Mouse (Mus musculus) layer of hippocampus, adult 2 months (tissue): ENCODE data around the gene P2ry6. TPM values are rescaled to one million over a fixed set of nuclear protein-coding genes. Genes with fewer than 3 reads are reported as not detected.

Source experiments
- DNase-seq, 2 experiments: peaks; one replicate each; pipeline ENCODE4 v3.0.0; 2022; ENCODE audit warnings: low spot score in 2 of 2
- H3K27ac ChIP-seq: fragments of 200-600 bp; 2 replicates; pipeline ENCODE4 v1.8.1; 2022
- H3K4me3 ChIP-seq: fragments of 200-600 bp; 2 replicates; pipeline ENCODE4 v1.8.1; 2022; ENCODE audit warnings: mild to moderate bottlenecking
- CTCF ChIP-seq: fragments of 200-600 bp; conservative IDR thresholded peaks from 2 replicates; pipeline ENCODE4 v1.8.1; 2022; ENCODE audit warnings: antibody characterized with exemption, mild to moderate bottlenecking, moderate library complexity
- total RNA-seq, 2 experiments: library from RNA; stranded (reverse); gene quantifications; 2 replicates each; pipeline ENCODE4 v1.2.3; 2021

Gene P2ry6
- total RNA-seq, 2 experiments from 2014 or later, result 3.0 to 3.6 TPM

DNA sequence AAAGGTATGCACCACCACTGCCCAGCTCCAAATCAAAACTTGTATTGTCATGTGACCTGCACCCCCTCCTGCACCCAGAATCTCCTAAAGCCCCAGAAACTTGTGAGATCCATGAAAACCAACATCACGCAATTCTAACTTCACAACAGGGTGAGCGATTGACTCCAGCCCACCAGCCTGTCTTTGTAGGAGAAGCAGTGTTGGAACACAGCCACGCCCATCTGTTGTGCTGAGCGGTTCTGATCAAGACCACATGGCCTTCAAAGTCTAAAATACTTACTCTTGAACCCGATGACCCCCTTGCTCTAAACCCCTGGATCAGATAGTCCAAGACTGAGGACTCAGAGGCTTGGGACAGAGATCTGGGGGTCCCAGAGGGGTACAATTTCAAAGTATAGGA, 25.2 kb upstream of the P2ry6 start:
- no peak for DNase-seq
- H3K27ac ChIP-seq, result no peak overlapping the region
- TF ChIP-seq CTCF, result no peak
- H3K4me3 ChIP-seq, result no peak overlapping the region

DNA sequence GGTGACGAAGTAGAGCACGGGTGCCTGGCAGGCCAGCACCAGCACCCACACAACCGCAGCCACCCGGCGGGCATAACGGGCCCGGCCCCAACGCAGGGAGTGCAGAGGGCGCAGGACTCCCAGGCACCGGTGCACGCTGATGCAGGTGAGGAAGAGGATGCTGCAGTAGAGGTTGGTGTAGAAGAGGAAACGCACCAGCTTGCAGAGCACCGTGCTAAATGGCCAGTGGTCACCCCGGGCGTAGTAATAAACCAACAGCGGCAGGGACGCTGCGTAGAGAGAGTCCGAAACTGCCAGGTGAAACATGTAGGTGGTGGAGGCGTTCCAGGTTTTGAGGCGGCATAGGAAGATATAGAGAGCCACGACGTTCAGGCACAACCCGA, 24.1 kb upstream of the P2ry6 start:
- no peak overlapping the region for H3K27ac ChIP-seq
- H3K4me3 ChIP-seq, result no peak overlapping the region
- no peak for TF ChIP-seq CTCF
- no peak for DNase-seq

DNA sequence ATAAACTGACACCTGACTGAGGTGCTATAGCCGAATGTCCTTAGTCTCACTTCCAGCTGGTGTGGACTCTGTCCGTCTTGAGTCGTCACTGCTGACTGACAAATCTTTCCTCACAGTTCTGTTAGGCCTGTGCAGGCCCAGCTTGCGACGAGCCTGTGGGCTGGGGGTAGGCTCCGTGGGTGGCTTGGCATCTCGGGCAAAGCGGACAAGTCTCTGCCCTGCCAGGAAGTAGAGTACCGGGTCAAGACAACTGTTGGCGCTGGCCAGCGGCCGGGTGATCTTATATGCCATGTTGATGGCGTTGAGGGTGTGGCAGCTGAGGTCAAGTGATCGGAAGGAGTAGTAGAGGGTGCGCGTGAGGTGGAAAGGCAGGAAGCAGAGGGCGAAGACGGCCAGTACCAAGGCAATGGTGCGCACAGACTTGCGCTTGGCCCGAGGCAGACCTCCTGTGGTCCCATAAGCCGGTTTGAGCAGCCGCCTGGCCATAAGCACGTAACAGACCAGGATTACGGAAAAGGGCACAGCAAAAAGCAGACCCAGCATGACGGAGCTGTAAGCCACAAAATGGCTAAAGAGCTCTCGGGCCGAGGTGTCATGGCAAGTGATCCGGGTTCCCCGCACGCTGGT, 23.6 kb upstream of the P2ry6 start:
- no peak overlapping the region for H3K4me3 ChIP-seq
- no peak overlapping the region for H3K27ac ChIP-seq
- TF ChIP-seq CTCF, result no peak
- no peak for DNase-seq

DNA sequence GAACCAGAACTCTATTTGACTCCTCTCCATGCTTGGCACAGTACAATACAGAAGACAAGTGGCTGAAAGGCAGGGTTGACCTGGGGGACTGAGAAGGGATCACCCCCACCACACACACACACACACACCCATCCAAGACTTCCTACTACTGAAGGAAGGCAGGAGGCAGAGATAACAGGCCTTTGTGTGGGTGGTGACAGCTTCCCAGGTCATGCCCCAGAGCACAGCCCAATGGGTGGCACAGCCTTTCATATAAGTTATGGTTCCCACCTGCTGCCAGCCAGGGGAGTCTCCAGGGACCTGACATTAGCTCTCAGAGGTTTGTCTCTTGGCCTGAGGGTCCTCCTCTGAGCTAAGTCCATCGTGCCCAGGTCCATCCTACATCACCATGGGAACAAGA, 22.8 kb upstream of the P2ry6 start:
- Histone ChIP-seq H3K27ac (no peak overlapping the region), H3K4me3 (no peak overlapping the region)
- TF ChIP-seq CTCF, result no peak
- DNase-seq, result no peak

DNA sequence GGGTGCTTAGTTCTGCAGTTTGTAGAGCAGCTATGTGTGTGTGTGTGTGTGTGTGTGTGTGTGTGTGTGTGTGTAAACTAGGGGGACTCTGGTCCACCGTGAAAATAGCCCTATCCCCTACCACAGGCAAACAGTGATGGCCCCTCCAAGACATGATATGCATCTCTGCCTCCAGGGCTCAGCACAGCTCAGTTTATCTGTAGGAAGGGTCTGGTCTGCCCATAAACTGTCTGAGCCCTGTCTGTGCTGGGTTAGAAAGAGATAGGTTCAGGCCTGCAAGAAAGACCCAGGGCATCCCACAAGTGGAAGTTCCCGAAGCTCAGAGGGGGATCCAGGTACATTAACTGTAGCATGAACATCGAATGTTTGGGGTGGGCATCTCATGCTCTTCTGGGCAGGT, 21.5 kb upstream of the P2ry6 start:
- no peak for DNase-seq
- Histone ChIP-seq H3K4me3 (no peak overlapping the region), H3K27ac (no peak overlapping the region)
- no peak for TF ChIP-seq CTCF

DNA sequence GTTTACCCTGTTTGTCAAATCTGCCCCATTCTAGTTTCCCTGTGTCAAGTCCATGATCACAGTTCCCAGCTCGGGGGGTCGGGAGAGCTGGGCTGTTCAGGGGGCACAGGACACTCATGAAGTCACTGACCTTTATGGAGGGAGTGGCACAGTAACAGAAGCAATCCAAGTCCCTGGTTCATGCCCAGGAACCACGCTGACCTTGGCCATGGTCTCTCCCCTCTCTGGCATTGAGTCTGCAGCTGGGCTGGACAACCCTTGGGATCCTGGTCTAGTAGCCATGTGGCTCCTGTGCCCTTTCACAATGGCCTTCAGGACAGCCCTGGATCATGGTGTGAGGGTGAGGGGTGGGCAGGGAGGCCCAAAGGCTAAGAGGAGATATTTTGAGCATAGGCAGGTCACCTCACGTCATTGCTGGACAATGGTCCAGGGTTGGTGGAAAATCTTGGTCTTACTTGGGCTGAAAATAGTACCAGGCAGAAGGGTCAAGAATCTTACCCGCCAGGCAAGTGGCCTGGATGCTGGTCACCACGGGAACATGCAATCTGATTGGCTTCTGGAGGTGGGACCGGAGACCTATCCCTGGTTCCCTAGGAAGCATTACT, 20.9 kb upstream of the P2ry6 start:
- Histone ChIP-seq H3K27ac (no peak overlapping the region), H3K4me3 (no peak overlapping the region)
- no peak for DNase-seq
- TF ChIP-seq CTCF, result no peak

DNA sequence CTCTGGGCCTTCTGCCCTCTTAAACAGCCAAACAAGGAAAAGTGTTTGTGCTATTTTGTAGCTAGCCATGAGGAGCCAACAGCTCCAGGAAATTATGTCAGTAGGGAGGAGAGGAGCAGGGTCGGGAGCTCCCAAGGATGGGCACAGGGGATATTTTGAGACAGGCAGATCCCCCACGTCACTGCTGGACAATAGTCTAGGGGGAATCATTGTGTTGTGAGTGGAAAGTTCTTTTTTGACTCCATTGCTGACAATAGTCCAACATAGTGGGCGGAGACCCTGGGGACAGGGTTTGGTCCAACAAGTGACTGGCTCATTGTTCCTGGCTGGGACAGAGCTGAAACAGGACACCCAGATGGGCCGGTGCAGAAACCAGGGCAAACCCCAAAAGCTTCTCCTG, 18.7 kb upstream of the P2ry6 start:
- TF ChIP-seq CTCF, result no peak
- H3K27ac ChIP-seq, result no peak overlapping the region
- H3K4me3 ChIP-seq, result no peak overlapping the region
- DNase-seq, result no peak

DNA sequence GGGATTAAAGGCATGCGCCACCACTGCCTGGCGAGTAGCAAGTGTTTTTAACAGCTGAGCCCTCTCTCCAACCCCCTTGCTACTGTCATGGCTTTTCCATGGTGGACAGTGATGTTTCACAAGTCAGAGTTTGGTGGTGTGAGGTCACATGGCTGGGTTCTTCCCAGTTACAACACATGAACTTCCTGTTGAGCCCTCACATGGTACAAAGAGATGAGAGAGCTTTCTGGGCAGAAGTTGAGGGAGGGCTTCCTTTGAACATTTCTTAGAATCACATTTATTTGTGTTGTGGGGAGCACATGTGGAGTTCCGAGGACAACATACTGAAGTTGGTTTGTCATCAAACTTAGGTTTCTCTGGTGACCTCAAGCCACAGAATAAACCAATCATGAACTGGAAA, 17.5 kb upstream of the P2ry6 start:
- Histone ChIP-seq H3K4me3 (no peak overlapping the region), H3K27ac (no peak overlapping the region)
- no peak for DNase-seq
- no peak for TF ChIP-seq CTCF

DNA sequence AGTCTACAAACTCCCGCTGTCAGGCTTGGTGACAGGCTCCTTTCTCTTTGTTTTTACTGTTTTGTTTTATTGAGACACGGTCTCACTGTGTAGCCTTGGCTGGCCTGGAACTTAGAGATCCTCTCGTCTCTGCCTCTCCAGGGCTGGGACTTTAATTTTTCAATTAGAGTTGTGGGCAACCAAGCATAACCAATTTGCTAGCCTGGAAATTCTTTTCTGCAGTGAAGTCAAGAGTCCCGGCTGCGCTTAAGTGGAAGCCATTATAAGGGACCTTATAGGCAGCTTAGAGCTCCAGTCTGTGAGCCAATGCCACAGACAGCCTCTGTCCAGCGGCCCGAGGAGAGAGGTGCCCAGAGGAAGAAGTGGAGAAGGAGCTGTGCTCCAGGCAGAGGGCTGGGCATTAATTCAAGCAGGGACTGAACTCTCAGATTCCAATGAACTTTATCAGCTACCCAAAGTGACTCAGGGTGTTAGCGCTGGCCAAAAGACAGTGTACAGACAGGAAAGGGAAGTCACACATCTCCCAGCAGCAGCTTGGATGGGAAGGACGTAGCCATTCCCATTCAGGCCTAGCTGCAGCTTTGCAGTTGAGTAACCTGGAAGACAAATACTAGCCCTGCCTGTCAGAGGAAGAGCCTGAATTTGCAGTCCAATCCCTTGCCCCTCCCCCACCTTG, 16.3 kb upstream of the P2ry6 start:
- no peak for DNase-seq
- no peak for TF ChIP-seq CTCF
- H3K4me3 ChIP-seq, result no peak overlapping the region
- H3K27ac ChIP-seq, result no peak overlapping the region

DNA sequence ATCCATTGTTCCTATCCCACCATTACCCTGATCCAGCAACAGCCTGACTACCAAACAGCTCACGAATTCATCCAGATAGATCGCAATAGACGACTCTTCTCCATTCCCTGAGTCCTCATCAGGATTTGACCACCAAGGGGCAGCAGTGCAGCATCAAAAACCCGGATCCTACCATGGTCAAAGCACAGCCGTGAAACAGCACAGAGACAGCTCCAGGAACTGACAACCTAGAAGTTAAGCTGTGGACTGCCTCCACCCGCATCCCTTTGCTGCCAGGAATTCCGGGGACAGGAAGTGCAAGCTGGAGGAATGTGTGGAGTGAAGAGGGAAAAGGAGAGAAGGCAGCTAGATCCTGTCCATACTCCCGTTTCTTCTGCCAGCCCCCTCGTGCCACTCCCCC, 13.6 kb upstream of the P2ry6 start:
- peak; percentile 77 to 80 for DNase-seq
- Histone ChIP-seq H3K27ac (no peak overlapping the region), H3K4me3 (no peak overlapping the region)
- peak; percentile 83 for TF ChIP-seq CTCF

DNA sequence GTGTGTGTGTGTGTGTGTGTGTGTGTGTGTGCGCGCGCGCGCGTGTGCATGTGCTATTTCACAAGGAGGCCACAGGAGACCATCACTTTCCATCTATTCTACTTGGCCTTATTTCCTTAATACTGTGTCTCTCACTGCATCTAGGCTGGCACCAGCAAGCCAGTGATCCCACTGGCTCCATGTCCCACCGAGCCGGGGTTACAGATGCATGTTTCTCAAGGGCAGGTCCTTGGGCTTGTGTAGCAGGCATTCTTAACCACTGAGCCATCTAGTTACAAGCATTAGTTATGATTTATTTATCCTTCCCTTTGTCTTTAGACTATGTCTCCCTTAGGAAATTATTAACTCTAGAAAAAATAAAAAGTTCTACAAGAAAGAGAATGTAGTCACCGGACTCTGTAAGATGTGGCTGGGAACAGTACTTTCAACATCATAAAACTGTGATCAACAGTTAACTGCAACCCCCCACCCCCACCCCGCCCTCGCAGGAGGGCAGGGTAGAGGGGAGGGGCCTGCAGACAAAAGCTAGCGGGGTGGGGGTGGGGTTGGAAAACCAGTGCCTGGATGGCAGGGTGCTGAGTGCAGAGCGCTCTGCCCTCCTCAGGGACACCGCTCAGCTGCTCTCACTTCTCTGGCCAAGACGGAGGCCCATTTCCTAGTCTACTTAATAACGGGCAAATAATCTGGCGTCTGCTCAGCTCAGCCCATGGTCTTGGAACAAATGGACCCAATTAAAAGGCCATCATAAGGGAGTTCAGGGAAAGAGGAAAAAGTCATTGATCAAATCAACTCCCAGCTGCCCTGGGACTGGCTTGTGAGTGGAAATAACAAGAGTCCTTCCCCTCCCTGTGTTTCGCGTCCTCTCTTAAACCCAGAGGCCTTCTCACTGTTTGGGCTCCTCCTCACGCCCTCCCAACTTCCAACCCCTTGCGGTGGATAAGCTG, 10.3 kb upstream of the P2ry6 start:
- H3K4me3 ChIP-seq, result no peak overlapping the region
- no peak for DNase-seq
- TF ChIP-seq CTCF, result no peak
- no peak overlapping the region for H3K27ac ChIP-seq

DNA sequence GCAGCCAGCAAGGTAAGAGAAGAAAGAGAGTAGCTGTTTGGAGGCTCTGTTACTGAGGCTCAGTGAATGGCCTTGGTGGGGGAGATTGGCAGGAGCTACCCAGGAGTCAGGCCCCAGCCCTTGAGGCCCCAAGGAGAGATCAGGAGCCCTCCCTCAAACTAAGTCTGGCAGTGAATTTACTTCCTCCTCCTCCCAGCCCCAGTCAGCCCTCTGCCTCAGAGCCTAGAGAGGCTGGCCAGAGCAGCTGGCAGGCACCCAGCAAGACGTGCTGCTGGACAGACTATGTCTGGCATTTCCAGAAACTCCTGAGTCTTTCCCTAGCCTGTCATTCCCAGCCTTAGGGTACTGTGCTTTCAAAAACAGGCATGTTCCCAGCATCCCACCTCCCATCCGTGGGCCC, 4.7 kb upstream of the P2ry6 start:
- Histone ChIP-seq H3K4me3 (no peak overlapping the region), H3K27ac (peak overlapping the region; percentile 46; the same call in 1 of the 2 replicates)
- no peak for TF ChIP-seq CTCF
- no peak for DNase-seq

DNA sequence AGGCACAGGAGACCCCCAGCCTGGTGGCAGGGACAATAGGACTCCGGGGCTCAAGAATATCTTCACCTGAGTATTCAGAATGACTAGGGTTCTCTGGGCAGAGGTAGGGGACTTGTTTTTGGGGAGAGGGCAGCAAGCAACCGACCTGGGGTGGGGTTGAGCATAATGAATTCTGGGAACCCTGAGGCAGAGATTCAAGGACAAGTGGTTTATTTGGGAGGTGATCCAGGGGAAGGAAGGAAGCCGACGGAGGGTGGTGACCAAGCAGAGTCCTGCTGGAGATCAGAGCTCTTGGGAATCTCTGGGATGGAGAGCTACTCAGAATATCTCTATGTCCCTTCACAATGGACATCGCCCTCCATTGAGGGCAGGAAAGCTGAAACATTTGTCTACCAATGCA, 3.7 kb upstream of the P2ry6 start:
- no peak overlapping the region for H3K4me3 ChIP-seq
- DNase-seq, result no peak
- no peak overlapping the region for H3K27ac ChIP-seq
- no peak for TF ChIP-seq CTCF
